Mouse (Mus musculus) neural tube, embryonic 13.5 days (tissue): Measurements from ENCODE around the gene Entpd7. TPM values are rescaled to one million over a fixed set of nuclear protein-coding genes. Genes with fewer than 3 reads are reported as not detected.

Experiments used
- ATAC-seq: fragments of 200-750 bp; cut with Nextera tagmentation; 2 replicates; pipeline ENCODE4 v1.8.0; 2017; ENCODE audit warnings: low read depth, mild to moderate bottlenecking, moderate TSS enrichment, moderate library complexity
- H3K27ac ChIP-seq: fragments of 300-500 bp; sonication (generic); replicated peaks from 2 replicates; pipeline ENCODE4 v1.5.1; 2015; ENCODE audit warnings: moderate library complexity, mild to moderate bottlenecking, inconsistent platforms
- H3K27me3 ChIP-seq: fragments of 300-500 bp; sonication (generic); 2 replicates; pipeline ENCODE4 v1.6.1; 2015; ENCODE audit warnings: mild to moderate bottlenecking, inconsistent platforms
- H3K36me3 ChIP-seq: fragments of 300-500 bp; sonication (generic); 2 replicates; pipeline ENCODE4 v1.6.1; 2015; ENCODE audit warnings: mild to moderate bottlenecking, inconsistent platforms
- H3K4me1 ChIP-seq: fragments of 300-500 bp; sonication (generic); replicated peaks from 2 replicates; pipeline ENCODE4 v1.6.1; 2015; ENCODE audit warnings: inconsistent platforms
- H3K4me2 ChIP-seq: fragments of 300-500 bp; sonication (generic); 2 replicates; pipeline ENCODE4 v1.6.1; 2015; ENCODE audit warnings: inconsistent platforms, mild to moderate bottlenecking, moderate library complexity
- H3K4me3 ChIP-seq: fragments of 300-500 bp; sonication (generic); 2 replicates; pipeline ENCODE4 v1.5.1; 2015; ENCODE audit warnings: mild to moderate bottlenecking, inconsistent platforms
- H3K9ac ChIP-seq: fragments of 300-500 bp; sonication (generic); 2 replicates; pipeline ENCODE4 v1.6.1; 2015; ENCODE audit warnings: moderate library complexity, mild to moderate bottlenecking, inconsistent platforms
- H3K9me3 ChIP-seq: fragments of 300-500 bp; sonication (generic); 2 replicates; pipeline ENCODE4 v1.6.1; 2016; ENCODE audit warnings: inconsistent platforms
- WGBS: fragments of 180-500 bp; shearing (Covaris S2); methylation state at CpG from one replicate; pipeline ENCODE4 v1.1.7; 2015; 5-methylcytosine and 5-hydroxymethylcytosine counted together
- polyA plus RNA-seq: library from polyadenylated mRNA; unstranded; fragments of >200 nt; fragmentation: Nextera tagmentation; extraction: Ambion mirVana; gene quantifications from 2 replicates; pipeline ENCODE4 v1.2.1, GENCODE M21; 2015

Entpd7 gene
- polyA plus RNA-seq, 1 experiment from 2014 or later = 8.9 TPM

GRCm38 (mm10) chr19:43731157-43731556 is 41.7 kb downstream of the Entpd7 start:
- H3K9ac ChIP-seq = no peak overlapping the region
- no peaks in the 10 kb centered on the region for H3K9me3 ChIP-seq
- H3K4me2 ChIP-seq = no peak overlapping the region
- H3K4me3 ChIP-seq = no peak overlapping the region
- ATAC-seq = no peak
- H3K4me1 ChIP-seq = peaks cover 4% of the 10 kb centered on the region; the same call in 1 of the 2 replicates
- no peaks in the 10 kb centered on the region for H3K27me3 ChIP-seq
- H3K27ac ChIP-seq = no peak overlapping the region
- 67% methylated on average over 7 of the region's 7 CpGs for WGBS
- peaks cover 62% of the 10 kb centered on the region for H3K36me3 ChIP-seq

- Histone ChIP-seq H3K36me3 (peaks cover 87% of the 10 kb centered on the region), H3K9ac (no peak overlapping the region), H3K9me3 (no peaks in the 10 kb centered on the region), H3K27me3 (no peaks in the 10 kb centered on the region), H3K4me3 (no peak overlapping the region), H3K4me2 (no peak overlapping the region), H3K27ac (no peak overlapping the region), H3K4me1 (no peaks in the 10 kb centered on the region)
- no peak for ATAC-seq
- WGBS = 95% methylated on average over 10 of the region's 10 CpGs
Measured at GRCm38 (mm10) chr19:43738409-43738808, 48.9 kb downstream of the Entpd7 start.

GRCm38 (mm10) chr19:43743401-43743800 is 53.9 kb downstream of the Entpd7 start:
- H3K4me2 ChIP-seq = no peak overlapping the region
- H3K4me3 ChIP-seq = no peak overlapping the region
- H3K4me1 ChIP-seq = no peaks in the 10 kb centered on the region
- H3K36me3 ChIP-seq = peaks cover 88% of the 10 kb centered on the region
- H3K27me3 ChIP-seq = no peaks in the 10 kb centered on the region
- WGBS = 87% methylated on average over 7 of the region's 7 CpGs
- H3K27ac ChIP-seq = no peak overlapping the region
- H3K9me3 ChIP-seq = no peaks in the 10 kb centered on the region
- no peak overlapping the region for H3K9ac ChIP-seq
- no peak for ATAC-seq

- H3K4me1 ChIP-seq = no peaks in the 10 kb centered on the region
- WGBS = 96% methylated on average over 3 of the region's 3 CpGs
- no peak overlapping the region for H3K4me3 ChIP-seq
- no peak overlapping the region for H3K4me2 ChIP-seq
- no peak overlapping the region for H3K9ac ChIP-seq
- no peak overlapping the region for H3K27ac ChIP-seq
- H3K9me3 ChIP-seq = no peaks in the 10 kb centered on the region
- peaks cover 88% of the 10 kb centered on the region for H3K36me3 ChIP-seq
- no peak for ATAC-seq
- H3K27me3 ChIP-seq = no peaks in the 10 kb centered on the region
Measured at GRCm38 (mm10) chr19:43745740-43746139, 56.3 kb downstream of the Entpd7 start.

GRCm38 (mm10) chr19:43747877-43748276 is 58.4 kb downstream of the Entpd7 start:
- Histone ChIP-seq H3K4me1 (peaks cover 13% of the 10 kb centered on the region; the same call in 1 of the 2 replicates), H3K27me3 (no peaks in the 10 kb centered on the region), H3K4me2 (no peak overlapping the region), H3K27ac (no peak overlapping the region), H3K9ac (no peak overlapping the region), H3K36me3 (peaks cover 72% of the 10 kb centered on the region), H3K4me3 (no peak overlapping the region), H3K9me3 (no peaks in the 10 kb centered on the region)
- ATAC-seq = no peak
- 98% methylated on average over 4 of the region's 4 CpGs for WGBS

GRCm38 (mm10) chr19:43750008-43750407 is 60.5 kb downstream of the Entpd7 start:
- ATAC-seq = no peak
- no peak overlapping the region for H3K27ac ChIP-seq
- H3K9ac ChIP-seq = no peak overlapping the region
- no peaks in the 10 kb centered on the region for H3K9me3 ChIP-seq
- H3K4me1 ChIP-seq = peaks cover 19% of the 10 kb centered on the region
- no peak overlapping the region for H3K4me3 ChIP-seq
- no peak overlapping the region for H3K4me2 ChIP-seq
- H3K36me3 ChIP-seq = peaks cover 55% of the 10 kb centered on the region
- no peaks in the 10 kb centered on the region for H3K27me3 ChIP-seq
- WGBS = 96% methylated on average over 2 of the region's 2 CpGs

GRCm38 (mm10) chr19:43752489-43753225 is 63.2 kb downstream of the Entpd7 start, which contains the start of the genes Cutc and Cox15:
TSS of gene Cutc (plus strand) at chr19:43752996.
TSS of gene Cox15 (minus strand) at chr19:43753000.
- H3K36me3 ChIP-seq = peaks cover 29% of the 10 kb centered on the region
- WGBS = 1% methylated on average over 61 of the region's 62 CpGs
- no peaks in the 10 kb centered on the region for H3K27me3 ChIP-seq
- peak within 1 kb of the TSS; percentile 97 for H3K27ac ChIP-seq
- H3K9ac ChIP-seq = peak within 1 kb of the TSS; percentile 82
- peak within 1 kb of the TSS; percentile 69 for H3K4me3 ChIP-seq
- H3K4me2 ChIP-seq = peak within 1 kb of the TSS; percentile 65
- no peaks in the 10 kb centered on the region for H3K9me3 ChIP-seq
- peaks cover 19% of the 10 kb centered on the region for H3K4me1 ChIP-seq
- peak; percentile 94 for ATAC-seq

- peak overlapping the region; percentile 82 for H3K9ac ChIP-seq
- peaks cover 22% of the 10 kb centered on the region for H3K36me3 ChIP-seq
- peak; percentile 90 for ATAC-seq
- no peaks in the 10 kb centered on the region for H3K9me3 ChIP-seq
- peak overlapping the region; percentile 69 for H3K4me3 ChIP-seq
- peak overlapping the region; percentile 65 for H3K4me2 ChIP-seq
- peak overlapping the region; percentile 97 for H3K27ac ChIP-seq
- WGBS = 2% methylated on average over 22 of the region's 24 CpGs
- peaks cover 19% of the 10 kb centered on the region for H3K4me1 ChIP-seq
- H3K27me3 ChIP-seq = no peaks in the 10 kb centered on the region
Measured at GRCm38 (mm10) chr19:43753226-43753835, 63.9 kb downstream of the Entpd7 start.

GRCm38 (mm10) chr19:43754237-43754636 is 64.8 kb downstream of the Entpd7 start:
- 78% methylated on average over 2 of the region's 2 CpGs for WGBS
- no peaks in the 10 kb centered on the region for H3K27me3 ChIP-seq

GRCm38 (mm10) chr19:43754872-43755271 is 65.4 kb downstream of the Entpd7 start:
- H3K27ac ChIP-seq = no peak overlapping the region
- no peak for ATAC-seq
- no peaks in the 10 kb centered on the region for H3K27me3 ChIP-seq
- H3K9ac ChIP-seq = no peak overlapping the region
- H3K9me3 ChIP-seq = no peaks in the 10 kb centered on the region
- H3K36me3 ChIP-seq = peaks cover 9% of the 10 kb centered on the region
- H3K4me2 ChIP-seq = no peak overlapping the region
- 77% methylated on average over 2 of the region's 2 CpGs for WGBS
- peaks cover 19% of the 10 kb centered on the region for H3K4me1 ChIP-seq
- H3K4me3 ChIP-seq = no peak overlapping the region

More at GRCm38 (mm10) chr19:43754237-43754636, 64.8 kb downstream of the Entpd7 start:
- Histone ChIP-seq H3K9ac (no peak overlapping the region), H3K4me2 (no peak overlapping the region), H3K36me3 (peaks cover 13% of the 10 kb centered on the region), H3K4me3 (no peak overlapping the region), H3K27ac (no peak overlapping the region), H3K4me1 (peaks cover 19% of the 10 kb centered on the region), H3K9me3 (no peaks in the 10 kb centered on the region)
- no peak for ATAC-seq

- Histone ChIP-seq H3K27ac (no peak overlapping the region), H3K27me3 (no peaks in the 10 kb centered on the region), H3K9ac (no peak overlapping the region), H3K9me3 (no peaks in the 10 kb centered on the region; the same call in 1 of the 2 replicates), H3K4me3 (no peak overlapping the region), H3K4me1 (no peaks in the 10 kb centered on the region), H3K4me2 (no peak overlapping the region), H3K36me3 (no peaks in the 10 kb centered on the region)
- ATAC-seq = no peak
- WGBS = 28% methylated on average over 6 of the region's 6 CpGs
Measured at GRCm38 (mm10) chr19:43760504-43760903, 71.0 kb downstream of the Entpd7 start.

GRCm38 (mm10) chr19:43761543-43762256 is 72.2 kb downstream of the Entpd7 start:
- ATAC-seq = no peak
- Histone ChIP-seq H3K27ac (no peak overlapping the region), H3K4me3 (no peak overlapping the region), H3K9me3 (no peaks in the 10 kb centered on the region; the same call in 1 of the 2 replicates), H3K4me1 (no peaks in the 10 kb centered on the region), H3K9ac (no peak overlapping the region), H3K36me3 (no peaks in the 10 kb centered on the region), H3K4me2 (no peak overlapping the region), H3K27me3 (no peaks in the 10 kb centered on the region)
